Mouse (Mus musculus): Measurements from ENCODE around the gene Gm4787. TPM values are rescaled to one million over a fixed set of nuclear protein-coding genes. Genes with fewer than 3 reads are reported as not detected.
"Not testable (repeated sequence)": the region's sequence is repeated elsewhere in the genome, so short reads cannot be mapped to it uniquely, and the experiment has no call there.

Gene Gm4787
- 0.24 and 0.29 TPM in 2 replicates for polyA plus RNA-seq (2015; fragmentation: Nextera tagmentation; extraction: Ambion mirVana)

DNA sequence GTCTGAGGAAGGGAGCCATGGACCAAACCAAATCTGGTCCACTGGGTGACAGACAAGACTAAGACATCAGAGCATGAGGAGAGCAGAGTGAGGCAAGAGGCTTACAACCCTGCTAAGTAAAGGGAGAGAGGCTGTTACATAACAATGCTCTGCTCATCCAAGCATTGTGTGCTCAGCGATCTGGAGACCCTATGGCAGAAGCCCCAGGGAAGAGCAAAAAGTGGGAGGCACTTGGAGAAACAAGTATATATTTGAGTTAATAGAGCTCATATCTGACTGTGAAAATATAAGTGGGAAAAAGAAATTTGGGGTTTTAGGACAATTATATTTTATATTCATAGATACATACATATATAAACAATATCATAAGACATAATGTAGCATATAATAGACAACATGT lies at the start of gene Gm4787:
Gene Gm4787 (minus strand): TSS at position 101 of the 400 bp plus-strand sequence.
- not testable (repeated sequence) for H3K9me3 ChIP-seq (ENCODE audit: low read length); H3K27me3 ChIP-seq (ENCODE audit: insufficient read depth, low read length); H3K4me3 ChIP-seq (ENCODE audit: low read length); ATAC-seq (ENCODE audit: low FRiP score, low TSS enrichment); H3K27ac ChIP-seq (ENCODE audit: low read length); H3K36me3 ChIP-seq (ENCODE audit: insufficient read depth, low read length); H3K4me2 ChIP-seq (replicated peaks; ENCODE audit: low read depth, low read length); H3K9ac ChIP-seq (replicated peaks; ENCODE audit: low read length); H3K4me1 ChIP-seq (ENCODE audit: insufficient read depth, low read length)
- 67% methylated on average over 1 of the region's 1 CpGs for WGBS

DNA sequence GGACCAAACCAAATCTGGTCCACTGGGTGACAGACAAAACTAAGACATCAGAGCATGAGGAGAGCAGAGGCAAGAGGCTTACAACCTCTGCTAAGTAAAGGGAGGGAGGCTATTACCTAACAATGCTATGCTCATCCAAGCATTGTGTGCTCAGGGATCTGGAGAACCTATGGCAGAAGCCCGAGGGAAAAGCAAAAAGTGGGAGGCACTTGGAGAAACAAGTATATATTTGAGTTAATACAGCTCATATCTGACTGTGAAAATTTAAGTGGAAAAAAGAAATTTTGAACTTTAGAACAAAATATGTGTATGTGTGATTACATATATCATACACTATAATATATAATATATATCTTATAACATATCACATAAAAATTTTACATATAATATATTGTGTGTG lies 42.6 kb upstream of the Gm4787 start, which contains the start of gene Adam4:
Gene Adam4 (minus strand): TSS at position 101 of the 400 bp plus-strand sequence.
- no peak within 1 kb of the TSS for H3K27ac ChIP-seq (ENCODE audit: low read length)
- H3K36me3 ChIP-seq (ENCODE audit: insufficient read depth, low read length) = peaks cover 28% of the 10 kb centered on the region; the same call in 1 of the 2 replicates
- H3K27me3 ChIP-seq (ENCODE audit: insufficient read depth, low read length) = no peaks in the 10 kb centered on the region
- H3K4me3 ChIP-seq (ENCODE audit: low read length) = no peak within 1 kb of the TSS
- H3K9ac ChIP-seq (replicated peaks; ENCODE audit: low read length) = no peak within 1 kb of the TSS
- H3K4me2 ChIP-seq (replicated peaks; ENCODE audit: low read depth, low read length) = no peak within 1 kb of the TSS
- no peaks in the 10 kb centered on the region for H3K4me1 ChIP-seq (ENCODE audit: insufficient read depth, low read length)
- no peak for ATAC-seq (ENCODE audit: low FRiP score, low TSS enrichment)
- H3K9me3 ChIP-seq (ENCODE audit: low read length) = peaks cover 26% of the 10 kb centered on the region
- WGBS = 85% methylated on average over 1 of the region's 1 CpGs

DNA sequence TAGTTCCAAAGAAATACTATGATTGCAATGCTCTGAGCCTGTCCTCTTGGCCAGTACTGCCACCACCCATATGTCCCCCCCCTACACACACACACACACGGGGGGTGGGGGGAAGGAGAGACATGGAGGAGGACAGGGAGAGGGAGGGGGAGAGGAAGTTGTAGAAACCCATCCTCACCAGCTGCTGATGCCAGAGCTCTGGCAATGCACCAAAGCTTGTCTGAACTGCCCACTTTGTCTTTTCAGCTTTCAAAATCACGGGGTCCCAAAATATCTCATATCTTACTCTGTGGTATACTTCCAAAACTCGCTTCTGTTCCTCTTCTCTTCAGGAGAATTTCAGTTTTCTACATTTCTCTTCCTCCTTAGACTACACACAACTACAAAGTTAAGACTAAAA lies 33.9 kb upstream of the Gm4787 start:
- Histone ChIP-seq H3K4me1 (ENCODE audit: insufficient read depth, low read length) (no peaks in the 10 kb centered on the region), H3K27ac (ENCODE audit: low read length) (no peak overlapping the region), H3K27me3 (ENCODE audit: insufficient read depth, low read length) (no peaks in the 10 kb centered on the region), H3K4me2 (replicated peaks; ENCODE audit: low read depth, low read length) (no peak overlapping the region), H3K36me3 (ENCODE audit: insufficient read depth, low read length) (no peaks in the 10 kb centered on the region), H3K9ac (replicated peaks; ENCODE audit: low read length) (no peak overlapping the region), H3K9me3 (ENCODE audit: low read length) (no peaks in the 10 kb centered on the region), H3K4me3 (ENCODE audit: low read length) (no peak overlapping the region)
- 88% methylated on average over 3 of the region's 3 CpGs for WGBS
- ATAC-seq (ENCODE audit: low FRiP score, low TSS enrichment) = no peak

DNA sequence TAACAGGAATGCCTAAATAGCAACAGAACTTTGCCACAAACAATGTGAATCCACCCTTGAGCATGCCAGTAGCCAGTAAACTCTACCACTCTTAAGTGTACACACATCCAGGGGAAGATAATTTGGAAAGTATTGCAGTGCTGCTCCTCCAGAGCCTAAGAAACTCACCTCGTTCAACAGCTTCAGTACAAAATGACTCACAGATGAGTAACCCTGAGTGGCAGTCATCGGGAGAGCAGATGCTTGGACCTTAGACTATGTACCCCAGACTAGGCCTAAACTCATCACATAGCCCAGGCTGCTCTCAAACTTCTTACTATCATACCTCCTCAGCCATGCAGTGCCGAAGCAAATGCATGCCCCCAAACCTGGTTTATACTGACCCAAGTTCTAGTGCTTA lies 29.7 kb upstream of the Gm4787 start:
- H3K4me1 ChIP-seq (ENCODE audit: insufficient read depth, low read length) = no peaks in the 10 kb centered on the region
- H3K4me3 ChIP-seq (ENCODE audit: low read length) = no peak overlapping the region
- no peak overlapping the region for H3K9ac ChIP-seq (replicated peaks; ENCODE audit: low read length)
- no peaks in the 10 kb centered on the region for H3K36me3 ChIP-seq (ENCODE audit: insufficient read depth, low read length)
- H3K4me2 ChIP-seq (replicated peaks; ENCODE audit: low read depth, low read length) = no peak overlapping the region
- no peaks in the 10 kb centered on the region for H3K27me3 ChIP-seq (ENCODE audit: insufficient read depth, low read length)
- ATAC-seq (ENCODE audit: low FRiP score, low TSS enrichment) = no peak
- no peaks in the 10 kb centered on the region for H3K9me3 ChIP-seq (ENCODE audit: low read length)
- no peak overlapping the region for H3K27ac ChIP-seq (ENCODE audit: low read length)
- 92% methylated on average over 3 of the region's 3 CpGs for WGBS

DNA sequence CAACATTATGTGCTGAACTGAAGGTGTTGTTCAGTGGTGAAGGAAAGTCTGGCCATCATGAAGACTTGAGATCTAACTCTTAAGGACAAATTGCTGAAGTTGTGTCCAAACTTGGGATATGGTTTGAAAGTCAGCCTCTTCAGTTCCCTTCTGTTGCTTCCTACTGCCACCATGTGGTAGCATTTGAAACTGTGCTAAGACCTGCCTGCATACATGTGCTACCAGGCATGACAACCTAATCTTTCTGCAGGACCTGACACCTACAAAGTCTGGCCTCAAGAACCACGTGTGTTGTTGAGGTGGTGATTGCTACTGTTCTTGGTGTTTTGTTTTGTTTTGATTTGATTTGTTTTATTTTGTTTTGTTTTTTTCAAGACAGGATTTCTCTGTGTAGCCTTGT lies 22.9 kb upstream of the Gm4787 start:
- H3K9ac ChIP-seq (replicated peaks; ENCODE audit: low read length) = no peak overlapping the region
- no peak overlapping the region for H3K4me2 ChIP-seq (replicated peaks; ENCODE audit: low read depth, low read length)
- no peaks in the 10 kb centered on the region for H3K9me3 ChIP-seq (ENCODE audit: low read length)
- WGBS = 20% methylated on average over 1 of the region's 1 CpGs
- H3K36me3 ChIP-seq (ENCODE audit: insufficient read depth, low read length) = no peaks in the 10 kb centered on the region
- H3K4me1 ChIP-seq (ENCODE audit: insufficient read depth, low read length) = no peaks in the 10 kb centered on the region
- H3K27me3 ChIP-seq (ENCODE audit: insufficient read depth, low read length) = no peaks in the 10 kb centered on the region
- H3K4me3 ChIP-seq (ENCODE audit: low read length) = no peak overlapping the region
- H3K27ac ChIP-seq (ENCODE audit: low read length) = no peak overlapping the region
- 0 out of 2 replicates have a peak, but pooled peaks have one; percentile 51 for ATAC-seq (ENCODE audit: low FRiP score, low TSS enrichment)

DNA sequence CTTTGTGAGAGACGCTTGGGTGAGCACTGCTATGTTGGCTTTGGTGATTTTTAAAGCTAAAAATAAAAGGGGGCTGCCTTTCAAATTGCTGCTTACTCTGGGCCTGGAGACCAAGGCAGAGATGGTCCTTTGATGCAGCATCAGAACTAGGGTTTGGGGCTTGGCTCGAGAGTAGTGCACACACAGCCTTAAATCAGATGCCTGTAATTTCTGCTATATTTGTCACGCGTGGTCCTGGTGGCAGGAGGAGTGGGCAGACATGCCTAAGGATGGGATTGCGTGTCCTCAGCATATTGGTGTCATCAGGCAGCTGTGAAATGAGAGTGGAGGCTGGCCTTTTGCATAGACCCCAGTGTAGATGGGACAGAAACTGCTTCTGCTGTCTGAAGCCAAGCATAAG lies 45.4 kb downstream of the Gm4787 start:
- H3K9me3 ChIP-seq (ENCODE audit: low read length) = no peaks in the 10 kb centered on the region
- H3K36me3 ChIP-seq (ENCODE audit: insufficient read depth, low read length) = no peaks in the 10 kb centered on the region
- H3K27me3 ChIP-seq (ENCODE audit: insufficient read depth, low read length) = peaks cover 21% of the 10 kb centered on the region
- no peak for ATAC-seq (ENCODE audit: low FRiP score, low TSS enrichment)
- 57% methylated on average over 5 of the region's 5 CpGs for WGBS
- peak overlapping the region; percentile 59; the same call in 1 of the 2 replicates for H3K4me3 ChIP-seq (ENCODE audit: low read length)
- peaks cover 12% of the 10 kb centered on the region; the same call in 1 of the 2 replicates for H3K4me1 ChIP-seq (ENCODE audit: insufficient read depth, low read length)
- no peak overlapping the region for H3K4me2 ChIP-seq (replicated peaks; ENCODE audit: low read depth, low read length)
- no peak overlapping the region for H3K27ac ChIP-seq (ENCODE audit: low read length)
- no peak overlapping the region for H3K9ac ChIP-seq (replicated peaks; ENCODE audit: low read length)

DNA sequence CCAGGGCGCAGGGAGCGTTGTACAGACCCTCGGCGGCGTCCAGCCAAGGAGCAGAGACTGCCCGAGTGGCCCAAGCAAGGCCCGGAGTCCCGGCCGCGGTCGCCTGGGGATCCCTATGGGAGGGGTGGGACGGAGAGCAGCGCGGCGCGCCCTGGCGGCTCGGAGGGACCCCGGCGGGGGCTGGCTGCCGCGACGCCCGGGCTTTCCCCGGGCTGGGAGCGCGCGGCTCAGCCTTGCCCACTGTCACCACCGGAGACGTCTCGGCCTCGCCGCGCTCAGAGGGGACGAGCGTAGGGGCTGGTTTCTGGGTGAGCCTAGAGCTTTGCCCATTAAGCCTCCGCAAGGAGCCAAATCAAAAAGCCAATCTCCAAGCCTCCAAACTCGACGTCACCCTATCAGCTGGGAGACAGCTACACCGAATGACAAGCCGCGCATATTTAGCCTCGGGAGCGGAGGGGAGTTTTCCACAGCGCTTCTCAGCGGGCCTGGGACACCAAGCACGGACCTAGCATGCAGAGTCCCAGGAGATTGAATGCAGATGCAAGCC lies 46.3 kb downstream of the Gm4787 start, which contains the start of gene Slc8a3:
Gene Slc8a3 (minus strand): TSS at position 306 of the 547 bp plus-strand sequence.
- under 1% methylated on average over 44 of the region's 47 CpGs for WGBS
- ATAC-seq (ENCODE audit: low FRiP score, low TSS enrichment) = peak; percentile 77
- no peaks in the 10 kb centered on the region for H3K36me3 ChIP-seq (ENCODE audit: insufficient read depth, low read length)
- H3K4me3 ChIP-seq (ENCODE audit: low read length) = peak within 1 kb of the TSS; percentile 59
- H3K4me1 ChIP-seq (ENCODE audit: insufficient read depth, low read length) = peaks cover 12% of the 10 kb centered on the region; the same call in 1 of the 2 replicates
- H3K9me3 ChIP-seq (ENCODE audit: low read length) = no peaks in the 10 kb centered on the region
- peak within 1 kb of the TSS; percentile 68 for H3K9ac ChIP-seq (replicated peaks; ENCODE audit: low read length)
- H3K4me2 ChIP-seq (replicated peaks; ENCODE audit: low read depth, low read length) = peak within 1 kb of the TSS; percentile 98
- H3K27ac ChIP-seq (ENCODE audit: low read length) = no peak within 1 kb of the TSS
- H3K27me3 ChIP-seq (ENCODE audit: insufficient read depth, low read length) = peaks cover 21% of the 10 kb centered on the region

DNA sequence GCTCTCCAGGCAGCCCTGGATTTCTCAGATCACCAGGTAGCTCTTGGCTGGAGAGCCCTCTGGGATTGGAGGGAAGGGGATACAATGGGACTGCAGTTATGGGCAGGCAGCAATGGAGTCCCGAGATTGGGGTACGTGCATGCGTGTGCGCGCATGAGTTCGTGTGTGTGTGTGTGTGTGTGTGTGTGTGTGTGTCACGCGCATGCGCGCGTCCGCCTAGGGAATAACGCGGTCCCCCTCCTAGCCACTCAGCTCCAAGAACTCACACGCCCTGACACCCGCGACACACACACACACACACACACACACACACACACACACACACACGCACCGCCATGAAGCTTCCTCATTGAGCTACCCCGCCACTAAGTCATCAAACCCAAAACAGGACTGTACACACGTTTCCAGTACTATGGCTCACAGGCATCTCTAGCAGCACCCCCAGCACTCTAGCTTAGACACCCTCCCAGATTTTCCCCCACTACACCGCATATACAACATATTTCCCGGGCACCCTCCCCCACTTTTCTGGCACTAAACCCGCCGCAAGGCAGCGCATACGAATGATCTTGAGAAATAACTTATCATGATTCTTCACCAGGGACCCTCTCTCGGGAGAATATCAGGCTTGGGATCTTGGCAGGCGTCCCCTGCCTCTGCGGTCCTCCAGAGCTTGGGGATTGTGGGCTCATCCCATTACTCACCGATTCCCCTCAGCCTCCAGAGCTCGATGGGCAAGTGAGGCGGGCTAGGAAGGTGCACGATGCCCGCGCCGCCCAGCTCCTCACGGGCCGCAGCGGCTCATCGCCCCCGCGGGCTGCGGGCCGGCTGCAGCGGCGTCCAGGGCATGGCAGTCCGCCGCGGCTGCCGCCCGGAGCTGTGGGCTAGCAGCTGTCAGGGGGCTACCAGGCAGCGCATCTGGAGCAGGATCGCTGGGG lies 47.1 kb downstream of the Gm4787 start:
- H3K36me3 ChIP-seq (ENCODE audit: insufficient read depth, low read length) = no peaks in the 10 kb centered on the region
- ATAC-seq (ENCODE audit: low FRiP score, low TSS enrichment) = peak; percentile 62; the same call in 1 of the 2 replicates
- H3K9me3 ChIP-seq (ENCODE audit: low read length) = no peaks in the 10 kb centered on the region
- peak overlapping the region; percentile 98 for H3K4me2 ChIP-seq (replicated peaks; ENCODE audit: low read depth, low read length)
- 2% methylated on average over 52 of the region's 54 CpGs for WGBS
- peak overlapping the region; percentile 59 for H3K4me3 ChIP-seq (ENCODE audit: low read length)
- peak overlapping the region; percentile 68 for H3K9ac ChIP-seq (replicated peaks; ENCODE audit: low read length)
- H3K4me1 ChIP-seq (ENCODE audit: insufficient read depth, low read length) = peaks cover 12% of the 10 kb centered on the region; the same call in 1 of the 2 replicates
- H3K27me3 ChIP-seq (ENCODE audit: insufficient read depth, low read length) = peaks cover 21% of the 10 kb centered on the region
- no peak overlapping the region for H3K27ac ChIP-seq (ENCODE audit: low read length)

DNA sequence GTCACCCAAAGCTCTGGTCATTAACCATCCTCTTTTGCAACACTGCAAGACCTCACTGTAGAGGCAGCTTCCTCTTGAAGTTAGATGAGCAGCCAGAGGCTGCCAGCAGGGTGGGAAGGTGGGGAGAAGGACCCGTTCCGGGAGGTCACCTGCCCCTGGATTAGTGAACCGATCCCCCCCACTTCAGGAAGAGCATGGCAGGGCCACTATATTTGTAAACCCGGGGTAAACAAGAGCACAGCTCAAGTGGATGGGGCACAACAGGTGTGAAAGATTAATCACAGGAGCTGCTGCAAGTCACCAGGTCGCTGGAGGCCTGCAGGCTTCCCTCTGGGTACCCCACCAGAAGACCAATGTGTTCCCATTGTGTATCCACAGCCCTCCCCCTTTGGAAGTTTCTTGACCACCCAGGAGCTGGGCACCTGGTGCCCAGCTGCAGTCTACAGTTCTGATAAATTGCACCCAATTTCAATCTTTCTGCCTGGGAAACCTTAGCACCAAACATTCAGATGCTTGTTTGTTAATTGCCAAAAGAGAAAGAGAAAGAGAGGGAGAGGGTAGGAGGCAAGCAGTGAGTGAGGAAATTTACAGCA lies 48.1 kb downstream of the Gm4787 start:
- Histone ChIP-seq H3K4me3 (ENCODE audit: low read length) (no peak overlapping the region), H3K9me3 (ENCODE audit: low read length) (no peaks in the 10 kb centered on the region), H3K4me2 (replicated peaks; ENCODE audit: low read depth, low read length) (no peak overlapping the region), H3K4me1 (ENCODE audit: insufficient read depth, low read length) (peaks cover 12% of the 10 kb centered on the region; the same call in 1 of the 2 replicates), H3K27me3 (ENCODE audit: insufficient read depth, low read length) (peaks cover 21% of the 10 kb centered on the region), H3K9ac (replicated peaks; ENCODE audit: low read length) (no peak overlapping the region), H3K36me3 (ENCODE audit: insufficient read depth, low read length) (no peaks in the 10 kb centered on the region), H3K27ac (ENCODE audit: low read length) (no peak overlapping the region)
- ATAC-seq (ENCODE audit: low FRiP score, low TSS enrichment) = no peak
- WGBS = 48% methylated on average over 5 of the region's 5 CpGs
